Mouse (Mus musculus) limb, embryonic 14.5 days (tissue): Measurements from ENCODE around the gene D10Jhu81e. TPM values are rescaled to one million over a fixed set of nuclear protein-coding genes. Genes with fewer than 3 reads are reported as not detected.

Source experiments
- ATAC-seq: fragments of 200-750 bp; cut with Nextera tagmentation; 2 replicates; pipeline ENCODE4 v1.8.0; 2017; ENCODE audit warnings: low read depth, moderate number of reproducible peaks, moderate TSS enrichment; ENCODE audit not compliant: low FRiP score
- DNase-seq: peaks from one replicate; pipeline ENCODE4 v3.0.0-alpha.2; 2015; ENCODE audit warnings: low spot score
- H3K27ac ChIP-seq: fragments of 300-500 bp; sonication (generic); replicated peaks from 2 replicates; pipeline ENCODE4 v1.5.1; 2014; ENCODE audit warnings: low read depth, mild to moderate bottlenecking, low read length, moderate library complexity, mixed read lengths
- H3K27me3 ChIP-seq: fragments of 300-500 bp; sonication (generic); 2 replicates; pipeline ENCODE4 v1.6.1; 2014; ENCODE audit warnings: low read length, mixed read lengths; ENCODE audit not compliant: control insufficient read depth, insufficient read depth
- H3K36me3 ChIP-seq: fragments of 300-500 bp; sonication (generic); 2 replicates; pipeline ENCODE4 v1.6.1; 2014; ENCODE audit warnings: mild to moderate bottlenecking, low read length, moderate library complexity, mixed read lengths; ENCODE audit not compliant: control insufficient read depth, insufficient read depth
- H3K4me1 ChIP-seq: fragments of 300-500 bp; sonication (generic); 2 replicates; pipeline ENCODE4 v1.6.1; 2014; ENCODE audit warnings: antibody characterized with exemption, low read length, mixed read lengths; ENCODE audit not compliant: control insufficient read depth, insufficient read depth
- H3K4me2 ChIP-seq: fragments of 300-500 bp; sonication (generic); replicated peaks from 2 replicates; pipeline ENCODE4 v1.6.1; 2014; ENCODE audit warnings: low read depth, mild to moderate bottlenecking, low read length, moderate library complexity; ENCODE audit not compliant: severe bottlenecking
- H3K4me3 ChIP-seq: fragments of 300-500 bp; sonication (generic); replicated peaks from 2 replicates; pipeline ENCODE4 v1.5.1; 2014; ENCODE audit warnings: low read length
- H3K9ac ChIP-seq: fragments of 300-500 bp; sonication (generic); 2 replicates; pipeline ENCODE4 v1.6.1; 2014; ENCODE audit warnings: mild to moderate bottlenecking, low read depth, low read length, moderate library complexity; ENCODE audit not compliant: severe bottlenecking
- H3K9me3 ChIP-seq: fragments of 300-500 bp; sonication (generic); 2 replicates; pipeline ENCODE4 v1.6.1; 2016; ENCODE audit warnings: low read length; ENCODE audit not compliant: control insufficient read depth
- POLR2A ChIP-seq: fragments of 200-500 bp; IDR thresholded peaks from 2 replicates; pipeline ENCODE4 v1.8.0; 2012; ENCODE audit warnings: inconsistent platforms, mild to moderate bottlenecking, moderate library complexity, borderline replicate concordance; ENCODE audit not compliant: insufficient read depth, insufficient read length; ENCODE audit errors: extremely low read depth
- WGBS: fragments of 180-500 bp; shearing (Covaris S2); extraction: QIAGEN DNeasy Blood & Tissue Kit; methylation state at CpG from one replicate; pipeline ENCODE4 v1.1.7; 2014; 5-methylcytosine and 5-hydroxymethylcytosine counted together
- polyA plus RNA-seq, 2 experiments: library from polyadenylated mRNA; depleted of rRNA in 1 of 2; stranded (reverse) in 1 of 2; unstranded in 1 of 2; fragments of >200 nt; fragmentation: Nextera tagmentation in 1 of 2; extraction: Ambion mirVana in 1 of 2; gene quantifications; 2 replicates each; pipeline versions ENCODE4 v1.2.1 to v1.2.3; 2012 to 2014

D10Jhu81e gene
- polyA plus RNA-seq, 2 experiments, result 25.6 to 94.8 TPM

DNA sequence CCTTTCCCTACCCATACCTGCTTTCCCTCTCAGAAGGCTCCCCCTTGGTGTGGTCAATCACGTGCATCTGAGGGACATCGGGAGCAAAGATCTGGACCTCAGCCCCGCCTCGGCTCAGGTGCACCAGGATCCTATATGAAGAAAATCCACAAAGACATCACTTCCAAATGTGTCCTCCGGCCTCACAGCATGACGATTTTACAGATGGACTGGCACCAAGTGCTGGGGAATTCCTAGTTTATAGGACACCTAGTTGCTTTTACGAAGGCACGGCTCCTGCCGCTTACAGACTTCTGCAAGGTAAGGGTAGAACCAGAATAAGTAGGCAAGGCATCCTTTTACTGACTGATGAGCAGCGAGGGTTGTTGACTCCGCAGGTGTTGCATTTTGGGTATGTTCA lies 790 bp downstream of the D10Jhu81e start:
- Histone ChIP-seq H3K27ac (no peak overlapping the region), H3K4me2 (peak overlapping the region; percentile 66), H3K9me3 (no peaks in the 10 kb centered on the region), H3K4me3 (peak overlapping the region; percentile 60), H3K4me1 (peaks cover 6% of the 10 kb centered on the region), H3K9ac (peak overlapping the region; percentile 66), H3K27me3 (no peaks in the 10 kb centered on the region), H3K36me3 (peaks cover 68% of the 10 kb centered on the region)
- no peak for TF ChIP-seq POLR2A
- ATAC-seq (no peak), DNase-seq (no peak)
- 83% methylated on average over 11 of the region's 11 CpGs for WGBS

DNA sequence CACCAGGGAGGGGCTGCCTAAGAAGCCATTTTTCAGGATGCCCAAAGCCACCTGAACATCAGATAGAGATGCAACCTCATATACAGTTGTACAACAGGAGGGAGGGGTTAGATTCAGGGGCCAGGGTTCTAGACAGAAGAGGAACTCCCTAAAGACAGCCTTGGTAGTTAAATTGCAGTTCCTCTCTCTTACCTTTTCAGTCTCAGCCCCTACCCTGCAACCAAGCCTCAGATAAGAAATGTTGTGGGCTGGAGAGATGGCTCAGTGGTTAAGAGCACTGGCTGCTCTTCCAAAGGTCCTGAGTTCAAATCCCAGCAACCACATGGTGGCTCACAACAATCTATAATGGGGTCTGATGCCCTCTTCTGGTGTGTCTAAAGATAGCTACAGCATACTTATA lies 1.8 kb downstream of the D10Jhu81e start:
- TF ChIP-seq POLR2A, result no peak
- Histone ChIP-seq H3K4me1 (peaks cover 6% of the 10 kb centered on the region), H3K27me3 (no peaks in the 10 kb centered on the region), H3K9ac (no peak overlapping the region), H3K4me2 (no peak overlapping the region), H3K4me3 (no peak overlapping the region), H3K9me3 (no peaks in the 10 kb centered on the region), H3K36me3 (peaks cover 68% of the 10 kb centered on the region), H3K27ac (no peak overlapping the region)
- DNase-seq (no peak), ATAC-seq (no peak)

DNA sequence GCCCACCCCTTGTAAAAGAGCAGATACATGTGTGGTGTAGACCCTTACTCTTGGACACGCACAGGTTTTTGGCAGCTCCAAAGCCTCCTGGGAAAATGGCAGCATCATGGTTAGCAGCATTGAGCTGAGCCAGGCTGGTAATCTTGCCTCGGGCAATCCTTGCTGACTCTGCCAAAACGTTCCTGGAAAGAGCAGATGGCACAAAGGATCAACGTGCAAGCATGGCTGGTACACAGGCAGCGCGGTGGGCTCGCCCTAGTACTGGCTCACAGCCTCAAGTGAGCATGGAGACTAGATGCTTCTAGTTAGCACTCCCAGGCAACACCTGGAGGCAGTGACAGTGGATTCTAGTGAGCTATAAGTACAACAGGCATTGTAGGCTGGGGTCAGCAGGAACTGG lies 2.2 kb downstream of the D10Jhu81e start:
- DNase-seq (no peak), ATAC-seq (no peak)
- Histone ChIP-seq H3K4me2 (no peak overlapping the region), H3K9me3 (no peaks in the 10 kb centered on the region), H3K27ac (no peak overlapping the region), H3K27me3 (no peaks in the 10 kb centered on the region), H3K9ac (no peak overlapping the region), H3K4me3 (no peak overlapping the region), H3K4me1 (peaks cover 6% of the 10 kb centered on the region), H3K36me3 (peaks cover 68% of the 10 kb centered on the region)
- no peak for TF ChIP-seq POLR2A
- 90% methylated on average over 7 of the region's 7 CpGs for WGBS

DNA sequence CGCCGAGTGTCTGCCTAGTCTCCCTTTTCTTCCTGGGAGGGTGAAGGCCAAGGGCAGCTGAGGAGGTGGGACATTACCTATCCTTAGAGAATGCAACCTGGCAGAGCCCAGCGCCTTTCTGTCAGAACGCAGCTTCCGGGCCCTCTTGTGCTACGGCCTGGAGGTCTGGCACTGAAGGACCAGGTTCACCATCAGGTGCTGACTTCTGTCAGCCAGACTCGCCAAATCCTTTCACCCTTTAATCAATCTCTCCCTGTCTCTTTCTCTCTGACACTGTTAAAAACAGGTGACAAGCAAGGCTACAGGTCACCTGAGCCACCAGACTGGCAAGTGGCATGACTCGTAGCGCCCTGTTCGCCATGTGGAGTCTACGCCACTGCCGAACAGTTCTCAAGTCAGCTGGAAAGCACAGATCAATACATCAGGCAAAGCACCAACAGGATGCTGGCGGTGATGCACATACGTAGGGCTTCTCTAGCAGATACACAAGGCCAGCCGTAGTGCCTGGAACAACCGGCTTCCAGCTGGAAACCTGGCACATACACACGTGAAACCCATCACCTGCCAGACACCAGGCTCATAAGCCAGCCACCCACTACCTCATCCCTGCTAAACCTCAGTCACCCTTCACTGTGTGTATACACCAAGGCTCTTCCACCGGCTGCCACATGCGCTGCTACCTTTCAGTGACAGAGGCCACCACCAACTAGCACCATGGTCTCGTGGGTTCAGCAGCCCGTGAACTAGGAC lies 4.2 kb downstream of the D10Jhu81e start:
- Histone ChIP-seq H3K27me3 (no peaks in the 10 kb centered on the region), H3K27ac (no peak overlapping the region), H3K9me3 (no peaks in the 10 kb centered on the region), H3K4me3 (no peak overlapping the region), H3K4me1 (peaks cover 6% of the 10 kb centered on the region), H3K36me3 (peaks cover 64% of the 10 kb centered on the region), H3K4me2 (no peak overlapping the region), H3K9ac (no peak overlapping the region)
- ATAC-seq (no peak), DNase-seq (no peak)
- no peak for TF ChIP-seq POLR2A
- WGBS, result 92% methylated on average over 21 of the region's 21 CpGs

DNA sequence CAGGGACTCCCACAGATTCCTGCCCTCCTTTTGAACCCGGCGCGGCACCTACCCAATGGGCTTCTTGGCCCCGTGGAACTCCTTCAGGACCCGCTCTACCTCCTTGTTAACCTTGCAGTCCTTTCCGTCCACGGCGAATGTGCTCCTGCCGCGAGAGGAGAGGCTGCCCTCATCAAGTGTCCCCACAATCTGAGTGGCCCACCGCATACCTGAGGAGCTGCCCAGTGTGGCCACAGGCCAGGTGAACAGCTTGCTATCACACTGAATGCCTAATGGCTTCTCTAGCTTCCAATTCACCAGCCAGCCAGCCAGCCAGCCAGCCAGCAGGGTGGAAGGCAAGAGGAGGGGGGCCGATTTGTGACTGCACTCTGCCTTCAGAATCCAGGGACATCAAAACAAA lies 4.8 kb downstream of the D10Jhu81e start:
- Histone ChIP-seq H3K9ac (no peak overlapping the region), H3K4me2 (no peak overlapping the region), H3K27ac (no peak overlapping the region), H3K9me3 (no peaks in the 10 kb centered on the region), H3K36me3 (peaks cover 66% of the 10 kb centered on the region), H3K4me3 (no peak overlapping the region), H3K27me3 (no peaks in the 10 kb centered on the region), H3K4me1 (peaks cover 7% of the 10 kb centered on the region)
- no peak for DNase-seq
- TF ChIP-seq POLR2A, result no peak
- no peak for ATAC-seq
- WGBS, result 93% methylated on average over 12 of the region's 12 CpGs

DNA sequence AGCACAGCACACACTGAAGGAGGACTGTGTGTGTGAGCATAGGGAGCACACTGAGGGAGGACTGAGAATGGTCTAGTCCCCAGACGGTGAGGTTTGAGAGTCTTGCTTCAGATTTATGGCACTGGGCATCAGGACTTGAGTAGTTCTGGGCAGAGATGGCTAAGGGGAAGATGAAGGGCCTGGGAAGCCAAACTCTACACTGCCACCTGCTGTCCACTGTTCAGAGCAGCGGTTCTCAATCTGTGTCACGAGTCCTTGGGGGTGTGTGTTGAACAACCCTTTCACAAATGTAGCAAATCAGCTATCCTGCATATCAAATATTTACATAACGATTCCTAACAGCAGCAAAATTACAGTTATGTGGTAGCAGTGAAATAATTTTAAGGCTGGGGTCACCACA lies 5.7 kb downstream of the D10Jhu81e start:
- Histone ChIP-seq H3K36me3 (peaks cover 66% of the 10 kb centered on the region), H3K27ac (no peak overlapping the region), H3K4me3 (no peak overlapping the region), H3K9me3 (no peaks in the 10 kb centered on the region), H3K4me1 (peaks cover 14% of the 10 kb centered on the region), H3K27me3 (no peaks in the 10 kb centered on the region), H3K9ac (no peak overlapping the region), H3K4me2 (no peak overlapping the region)
- WGBS, result 33% methylated on average over 4 of the region's 4 CpGs
- DNase-seq (peak; percentile 76), ATAC-seq (no peak)
- TF ChIP-seq POLR2A, result no peak
